Mouse (Mus musculus) hindbrain, postnatal 0 days (tissue): ENCODE measurements around the gene Ddr2. TPM values are rescaled to one million over a fixed set of nuclear protein-coding genes. Genes with fewer than 3 reads are reported as not detected.

Source experiments
- ATAC-seq: fragments of 200-750 bp; cut with Nextera tagmentation; 2 replicates; pipeline ENCODE4 v1.8.0; 2017; ENCODE audit warnings: mild to moderate bottlenecking, moderate TSS enrichment, moderate library complexity
- DNase-seq: peaks from one replicate; pipeline ENCODE4 v3.0.0-alpha.2; 2015; ENCODE audit warnings: low spot score
- H3K27ac ChIP-seq: fragments of 300-500 bp; sonication (generic); 2 replicates; pipeline ENCODE4 v1.5.1; 2014; ENCODE audit warnings: mild to moderate bottlenecking
- H3K27me3 ChIP-seq: fragments of 300-500 bp; sonication (generic); 2 replicates; pipeline ENCODE4 v1.6.1; 2014; ENCODE audit warnings: low read length, mixed read lengths; ENCODE audit not compliant: insufficient read depth
- H3K36me3 ChIP-seq: fragments of 300-500 bp; sonication (generic); 2 replicates; pipeline ENCODE4 v1.6.1; 2014; ENCODE audit warnings: low read length, mixed read lengths; ENCODE audit not compliant: insufficient read depth
- H3K4me1 ChIP-seq: fragments of 300-500 bp; sonication (generic); 2 replicates; pipeline ENCODE4 v1.6.1; 2014; ENCODE audit warnings: antibody characterized with exemption, low read length, mixed read lengths; ENCODE audit not compliant: insufficient read depth
- H3K4me2 ChIP-seq: fragments of 300-500 bp; sonication (generic); 2 replicates; pipeline ENCODE4 v1.6.1; 2014; ENCODE audit warnings: low read depth, mild to moderate bottlenecking, low read length, moderate library complexity, mixed read lengths
- H3K4me3 ChIP-seq: fragments of 300-500 bp; sonication (generic); 2 replicates; pipeline ENCODE4 v1.5.1; 2014; ENCODE audit warnings: low read length
- H3K9ac ChIP-seq: fragments of 300-500 bp; sonication (generic); replicated peaks from 2 replicates; pipeline ENCODE4 v1.6.1; 2014; ENCODE audit warnings: mild to moderate bottlenecking, low read length, moderate library complexity, mixed read lengths
- H3K9me3 ChIP-seq: fragments of 300-500 bp; sonication (generic); 2 replicates; pipeline ENCODE4 v1.6.1; 2016; ENCODE audit warnings: low read length, mixed read lengths
- CTCF ChIP-seq: IDR thresholded peaks from 2 replicates; pipeline ENCODE4 v1.5.1; 2016; ENCODE audit warnings: antibody characterized with exemption, control low read depth, low read depth
- WGBS: fragments of 180-500 bp; shearing (Covaris S2); extraction: QIAGEN DNeasy Blood & Tissue Kit; methylation state at CpG from one replicate; pipeline ENCODE4 v1.1.7; 2014; 5-methylcytosine and 5-hydroxymethylcytosine counted together
- polyA plus RNA-seq: library from polyadenylated mRNA; unstranded; fragments of >200 nt; fragmentation: Nextera tagmentation; extraction: Ambion mirVana; gene quantifications from 2 replicates; pipeline ENCODE4 v1.2.1, GENCODE M21; 2015
- total RNA-seq: library from RNA; depleted of rRNA; stranded (reverse); fragments of >200 nt; gene quantifications from 2 replicates; pipeline ENCODE4 v1.2.3, GENCODE M21; 2014; rRNA removed

Gene Ddr2
- total and polyA plus RNA-seq, 2 experiments from 2014 or later = 8.5 to 9.6 TPM

GRCm38 (mm10) chr1:169927753-169928369 lies 182.7 kb downstream of the Ddr2 start:
- H3K9me3 ChIP-seq = no peaks in the 10 kb centered on the region
- no peak overlapping the region for H3K4me3 ChIP-seq
- no peaks in the 10 kb centered on the region for H3K4me1 ChIP-seq
- H3K9ac ChIP-seq = no peak overlapping the region
- H3K27me3 ChIP-seq = no peaks in the 10 kb centered on the region
- peak overlapping the region; percentile 45 for H3K4me2 ChIP-seq
- no peaks in the 10 kb centered on the region for H3K36me3 ChIP-seq
- peak overlapping the region; percentile 70 for H3K27ac ChIP-seq
- DNase-seq (peak; percentile 30), ATAC-seq (peak; percentile 60)
- 39% methylated on average over 8 of the region's 8 CpGs for WGBS
- no peak for TF ChIP-seq CTCF

- no peak for TF ChIP-seq CTCF
- no peaks in the 10 kb centered on the region for H3K36me3 ChIP-seq
- H3K27me3 ChIP-seq = 0 out of 2 replicates have a peak, but pooled peaks cover 4% of the 10 kb centered on the region
- no peak overlapping the region for H3K4me2 ChIP-seq
- H3K4me3 ChIP-seq = no peak overlapping the region
- WGBS = 48% methylated on average over 2 of the region's 2 CpGs
- ATAC-seq (no peak), DNase-seq (peak; percentile 20)
- no peaks in the 10 kb centered on the region for H3K4me1 ChIP-seq
- no peak overlapping the region for H3K27ac ChIP-seq
- H3K9ac ChIP-seq = no peak overlapping the region
- H3K9me3 ChIP-seq = no peaks in the 10 kb centered on the region
Measured at GRCm38 (mm10) chr1:169924567-169924966, 186.0 kb downstream of the Ddr2 start.

Other genes with a start within 250 kb of the Ddr2 start
- gene Ccdc190, start 182.1 kb downstream of the Ddr2 start, total RNA-seq = 8.1 and 12.2 TPM in 2 replicates
- 1.5 and 2.7 TPM in 2 replicates for gene Ccdc190, start 182.1 kb downstream of the Ddr2 start, polyA plus RNA-seq
- 23.2 and 29.4 TPM in 2 replicates for gene Hsd17b7, start 141.5 kb downstream of the Ddr2 start, total RNA-seq
- gene Hsd17b7, start 141.5 kb downstream of the Ddr2 start, polyA plus RNA-seq = 23.8 and 27.9 TPM in 2 replicates
- 38.1 and 46.7 TPM in 2 replicates for gene Uap1, start 64.2 kb upstream of the Ddr2 start, total RNA-seq
- 52.6 and 54.7 TPM in 2 replicates for gene Uap1, start 64.2 kb upstream of the Ddr2 start, polyA plus RNA-seq
- gene Uhmk1, start 104.6 kb upstream of the Ddr2 start, total RNA-seq = 45.1 and 45.6 TPM in 2 replicates
- 7.0 and 8.0 TPM in 2 replicates for gene Uhmk1, start 104.6 kb upstream of the Ddr2 start, polyA plus RNA-seq
- gene Sh2d1b2, start 122.0 kb upstream of the Ddr2 start, total RNA-seq = not detected in 2 replicates
- gene Sh2d1b2, start 122.0 kb upstream of the Ddr2 start, polyA plus RNA-seq = not detected in 2 replicates
- not detected in 2 replicates for gene Sh2d1b1, start 166.6 kb upstream of the Ddr2 start, total RNA-seq
- 0.14 TPM in 1 of 2 replicates, not detected in the other for gene Sh2d1b1, start 166.6 kb upstream of the Ddr2 start, polyA plus RNA-seq
- 1.8 and 3.2 TPM in 2 replicates for gene Gm7694, start 195.6 kb upstream of the Ddr2 start, total RNA-seq
- gene Gm7694, start 195.6 kb upstream of the Ddr2 start, polyA plus RNA-seq = 1.0 and 1.2 TPM in 2 replicates
- not detected in 2 replicates for gene Spata46, start 198.0 kb upstream of the Ddr2 start, total RNA-seq
- gene Spata46, start 198.0 kb upstream of the Ddr2 start, polyA plus RNA-seq = 0.24 and 0.39 TPM in 2 replicates